Mouse (Mus musculus) small intestine, adult 2 months (tissue): ENCODE results near the gene Psrc1. TPM values are rescaled to one million over a fixed set of nuclear protein-coding genes. Genes with fewer than 3 reads are reported as not detected.

Experiments used
- H3K27ac ChIP-seq: fragments of 200-500 bp; 2 replicates; pipeline ENCODE4 v1.5.1; 2012; ENCODE audit warnings: low read depth, low read length, control low read depth, inconsistent platforms; ENCODE audit not compliant: insufficient read depth
- H3K27me3 ChIP-seq: fragments of 200-500 bp; 2 replicates; pipeline ENCODE4 v1.6.1; 2012; ENCODE audit warnings: mild to moderate bottlenecking, moderate library complexity, low read length, inconsistent platforms; ENCODE audit not compliant: control insufficient read depth, insufficient read depth
- H3K36me3 ChIP-seq: fragments of 200-500 bp; 2 replicates; pipeline ENCODE4 v1.6.1; 2012; ENCODE audit warnings: mild to moderate bottlenecking, low read length, control low read depth, inconsistent platforms; ENCODE audit not compliant: control insufficient read depth, insufficient read depth
- H3K4me1 ChIP-seq: fragments of 200-500 bp; 2 replicates; pipeline ENCODE4 v1.6.1; 2012; ENCODE audit warnings: low read length, inconsistent platforms, mixed read lengths; ENCODE audit not compliant: control insufficient read depth, insufficient read depth, insufficient read length
- H3K4me3 ChIP-seq: fragments of 200-500 bp; 2 replicates; pipeline ENCODE4 v1.5.1; 2012; ENCODE audit warnings: low read depth, mild to moderate bottlenecking, control low read depth, inconsistent platforms, low read length, moderate library complexity
- CTCF ChIP-seq: fragments of 200-500 bp; IDR thresholded peaks from 2 replicates; pipeline ENCODE4 v1.5.1; 2012; ENCODE audit warnings: low read depth, mild to moderate bottlenecking, control low read depth, inconsistent platforms, low read length, moderate library complexity, mixed read lengths; ENCODE audit not compliant: insufficient replicate concordance, insufficient read length; ENCODE audit errors: extremely low read depth
- POLR2A ChIP-seq: fragments of 200-500 bp; IDR thresholded peaks from 2 replicates; pipeline ENCODE4 v1.6.1; 2012; ENCODE audit warnings: low read depth, mild to moderate bottlenecking, control low read depth, inconsistent platforms, low read length, moderate library complexity
- WGBS: fragments of 180-500 bp; shearing (Covaris S2); methylation state at CpG from one replicate; pipeline ENCODE4 v1.1.7; 2018; 5-methylcytosine and 5-hydroxymethylcytosine counted together
- polyA plus RNA-seq: library from polyadenylated mRNA; depleted of rRNA; stranded (reverse); fragments of >200 nt; gene quantifications from 2 replicates; pipeline ENCODE4 v1.2.3, GENCODE M21; 2012; rRNA removed

The Psrc1 gene
- polyA plus RNA-seq, result 1.3 and 5.3 TPM in 2 replicates

GRCm38 (mm10) chr3:108383485-108384354, at the start of gene Psrc1:
TSS of gene Psrc1 (plus strand) at chr3:108383839.
- Histone ChIP-seq H3K27me3 (no peaks in the 10 kb centered on the region), H3K27ac (no peak within 1 kb of the TSS), H3K4me1 (peaks cover 17% of the 10 kb centered on the region), H3K36me3 (no peaks in the 10 kb centered on the region), H3K4me3 (peak within 1 kb of the TSS; percentile 84)
- TF ChIP-seq CTCF, result no peak
- TF ChIP-seq POLR2A, result peak; percentile 42; the same call in 1 of the 2 replicates
- WGBS, result 2% methylated on average over 43 of the region's 44 CpGs

GRCm38 (mm10) chr3:108336878-108337277, 46.8 kb upstream of the Psrc1 start:
- Histone ChIP-seq H3K36me3 (peaks cover 46% of the 10 kb centered on the region), H3K27me3 (no peaks in the 10 kb centered on the region), H3K4me3 (no peak overlapping the region), H3K27ac (no peak overlapping the region), H3K4me1 (no peaks in the 10 kb centered on the region)
- 95% methylated on average over 5 of the region's 5 CpGs for WGBS
- TF ChIP-seq CTCF (no peak), POLR2A (no peak)

GRCm38 (mm10) chr3:108341040-108341439, 42.6 kb upstream of the Psrc1 start:
- H3K4me1 ChIP-seq, result no peaks in the 10 kb centered on the region
- peaks cover 40% of the 10 kb centered on the region for H3K36me3 ChIP-seq
- WGBS, result 88% methylated on average over 2 of the region's 2 CpGs
- H3K4me3 ChIP-seq, result no peak overlapping the region
- H3K27ac ChIP-seq, result no peak overlapping the region
- no peak for TF ChIP-seq CTCF
- no peak for TF ChIP-seq POLR2A
- H3K27me3 ChIP-seq, result no peaks in the 10 kb centered on the region

- TF ChIP-seq POLR2A (no peak), CTCF (no peak)
- Histone ChIP-seq H3K36me3 (peaks cover 48% of the 10 kb centered on the region), H3K4me3 (no peak overlapping the region), H3K27ac (no peak overlapping the region), H3K27me3 (no peaks in the 10 kb centered on the region), H3K4me1 (no peaks in the 10 kb centered on the region)
- WGBS, result 88% methylated on average over 7 of the region's 7 CpGs
Observed at GRCm38 (mm10) chr3:108342185-108342584, 41.5 kb upstream of the Psrc1 start.

GRCm38 (mm10) chr3:108345855-108346254, 37.8 kb upstream of the Psrc1 start:
- 62% methylated on average over 7 of the region's 7 CpGs for WGBS
- Histone ChIP-seq H3K4me3 (no peak overlapping the region), H3K36me3 (peaks cover 46% of the 10 kb centered on the region), H3K27ac (no peak overlapping the region), H3K27me3 (no peaks in the 10 kb centered on the region), H3K4me1 (no peaks in the 10 kb centered on the region)
- TF ChIP-seq CTCF (no peak), POLR2A (no peak)

GRCm38 (mm10) chr3:108348376-108348775, 35.3 kb upstream of the Psrc1 start:
- TF ChIP-seq CTCF (no peak), POLR2A (no peak)
- H3K27ac ChIP-seq, result no peak overlapping the region
- WGBS, result 81% methylated on average over 9 of the region's 9 CpGs

GRCm38 (mm10) chr3:108355245-108355644, 28.4 kb upstream of the Psrc1 start:
- Histone ChIP-seq H3K36me3 (peaks cover 52% of the 10 kb centered on the region), H3K4me1 (no peaks in the 10 kb centered on the region), H3K27ac (no peak overlapping the region), H3K4me3 (no peak overlapping the region), H3K27me3 (no peaks in the 10 kb centered on the region)
- 81% methylated on average over 3 of the region's 3 CpGs for WGBS
- TF ChIP-seq CTCF, result no peak
- TF ChIP-seq POLR2A, result no peak

More at GRCm38 (mm10) chr3:108348376-108348775, 35.3 kb upstream of the Psrc1 start:
- Histone ChIP-seq H3K4me1 (no peaks in the 10 kb centered on the region), H3K36me3 (peaks cover 44% of the 10 kb centered on the region), H3K4me3 (no peak overlapping the region), H3K27me3 (no peaks in the 10 kb centered on the region)

- 94% methylated on average over 10 of the region's 10 CpGs for WGBS
Observed at GRCm38 (mm10) chr3:108357051-108357450, 26.6 kb upstream of the Psrc1 start.

More at GRCm38 (mm10) chr3:108357051-108357450, 26.6 kb upstream of the Psrc1 start:
- Histone ChIP-seq H3K36me3 (peaks cover 40% of the 10 kb centered on the region), H3K4me3 (no peak overlapping the region), H3K27ac (no peak overlapping the region), H3K27me3 (no peaks in the 10 kb centered on the region), H3K4me1 (no peaks in the 10 kb centered on the region)
- no peak for TF ChIP-seq CTCF
- TF ChIP-seq POLR2A, result no peak
